Mouse (Mus musculus): Measurements from ENCODE around the gene Sult2b1. TPM values are rescaled to one million over a fixed set of nuclear protein-coding genes. Genes with fewer than 3 reads are reported as not detected.

Sult2b1 gene
- polyA plus RNA-seq, 1 experiment = not detected

DNA sequence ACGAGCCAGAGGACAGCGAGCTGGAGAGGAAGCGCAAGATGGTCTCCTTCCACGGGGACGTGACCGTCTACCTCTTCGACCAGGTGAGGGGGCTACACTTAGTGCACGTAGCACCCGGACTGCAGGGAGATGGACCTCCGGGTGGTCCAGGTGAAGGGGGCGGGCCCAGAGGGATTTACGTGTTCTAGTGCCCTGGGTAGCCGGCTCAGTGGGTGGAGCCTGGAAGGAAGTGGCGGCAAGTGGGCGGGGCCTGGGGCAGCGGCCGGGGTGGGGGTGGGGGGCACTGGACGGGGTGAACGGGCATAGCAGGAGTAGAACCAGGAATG lies 14.0 kb upstream of the Sult2b1 start:
- H3K4me1 ChIP-seq (ENCODE audit: control insufficient read depth, insufficient read depth, low read length) = peaks cover 3% of the 10 kb centered on the region
- WGBS = 2% methylated on average over 19 of the region's 19 CpGs
- peak overlapping the region; percentile 69 for H3K4me3 ChIP-seq (replicated peaks; ENCODE audit: control insufficient read depth, low read depth, low read length)
- TF ChIP-seq POLR2A (IDR thresholded peaks at IDR 0.05; ENCODE audit: borderline replicate concordance, control insufficient read depth, low read depth, low read length) = no peak
- H3K27ac ChIP-seq (ENCODE audit: control insufficient read depth, insufficient read depth, low read depth, low read length, poor library complexity) = no peak overlapping the region

DNA sequence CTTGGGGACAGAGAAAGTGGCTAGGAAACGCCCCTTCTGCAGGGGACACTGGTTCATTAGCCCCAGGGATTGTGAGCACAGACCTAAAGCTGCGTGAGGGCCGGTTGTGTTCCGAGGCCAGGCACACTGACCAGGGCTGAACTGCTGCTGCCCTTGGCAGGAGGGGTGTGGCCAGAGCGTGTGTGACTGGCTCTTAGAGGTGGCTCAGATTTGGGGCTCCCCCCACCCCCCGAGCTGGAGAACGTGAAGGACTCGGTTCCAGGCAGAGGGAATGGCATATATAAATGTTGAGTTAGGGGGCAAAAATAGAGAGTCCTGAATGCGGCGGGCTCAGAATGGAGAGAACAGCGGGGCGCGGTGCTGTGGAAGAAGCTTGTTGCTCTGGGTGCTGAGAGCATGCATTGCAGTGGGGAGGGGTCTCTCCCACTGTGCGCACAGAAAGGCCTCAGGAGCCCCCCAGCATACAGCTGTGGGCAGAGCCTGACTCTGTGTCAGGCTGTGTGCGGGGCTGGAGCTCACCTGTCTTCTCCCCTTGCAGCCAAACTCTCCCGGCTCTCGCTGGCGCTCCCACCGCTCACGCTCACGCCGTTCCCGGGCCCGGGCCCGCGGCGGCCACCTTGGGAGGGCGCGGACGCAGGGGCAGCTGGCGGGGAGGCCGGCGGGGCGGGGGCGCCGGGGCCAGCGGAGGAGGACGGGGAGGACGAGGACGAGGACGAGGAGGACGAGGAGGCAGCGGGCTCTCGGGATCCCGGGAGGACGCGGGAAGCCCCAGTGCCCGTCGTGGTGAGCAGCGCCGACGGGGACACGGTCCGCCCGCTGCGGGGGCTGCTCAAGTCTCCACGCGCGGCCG lies 13.4 kb upstream of the Sult2b1 start:
- H3K4me1 ChIP-seq (ENCODE audit: control insufficient read depth, insufficient read depth, low read length) = peaks cover 3% of the 10 kb centered on the region
- no peak overlapping the region for H3K27ac ChIP-seq (ENCODE audit: control insufficient read depth, insufficient read depth, low read depth, low read length, poor library complexity)
- TF ChIP-seq POLR2A (IDR thresholded peaks at IDR 0.05; ENCODE audit: borderline replicate concordance, control insufficient read depth, low read depth, low read length) = no peak
- no peak for TF ChIP-seq CTCF (IDR thresholded peaks at IDR 0.05; ENCODE audit: control insufficient read depth, insufficient read depth, low read length)
- 4% methylated on average over 60 of the region's 60 CpGs for WGBS
- H3K4me3 ChIP-seq (replicated peaks; ENCODE audit: control insufficient read depth, low read depth, low read length) = peak overlapping the region; percentile 69

DNA sequence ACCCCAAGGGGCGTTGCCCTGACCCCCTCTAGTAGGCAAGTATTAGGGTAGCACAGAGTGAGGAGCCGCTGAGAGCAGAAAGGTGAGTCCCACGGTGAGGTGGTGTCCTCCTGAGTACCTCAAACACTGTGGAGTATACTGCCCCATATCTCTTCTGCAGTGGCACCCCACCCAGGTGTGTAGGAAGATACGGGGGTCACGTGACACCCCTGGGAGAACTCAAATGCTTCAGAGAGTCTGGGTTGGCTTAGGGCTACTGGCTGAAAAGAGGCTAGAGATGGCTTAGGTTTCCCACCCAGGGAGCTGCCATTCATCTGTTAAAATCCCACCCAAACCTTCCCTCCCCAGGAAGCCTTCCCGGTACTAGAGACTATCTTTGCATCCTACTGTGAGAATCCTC lies 12.5 kb upstream of the Sult2b1 start:
- H3K4me1 ChIP-seq (ENCODE audit: control insufficient read depth, insufficient read depth, low read length) = peaks cover 3% of the 10 kb centered on the region
- TF ChIP-seq POLR2A (IDR thresholded peaks at IDR 0.05; ENCODE audit: borderline replicate concordance, control insufficient read depth, low read depth, low read length) = no peak
- TF ChIP-seq CTCF (IDR thresholded peaks at IDR 0.05; ENCODE audit: control insufficient read depth, insufficient read depth, low read length) = no peak
- H3K4me3 ChIP-seq (replicated peaks; ENCODE audit: control insufficient read depth, low read depth, low read length) = no peak overlapping the region
- no peak overlapping the region for H3K27ac ChIP-seq (ENCODE audit: control insufficient read depth, insufficient read depth, low read depth, low read length, poor library complexity)
- WGBS = 59% methylated on average over 6 of the region's 6 CpGs

DNA sequence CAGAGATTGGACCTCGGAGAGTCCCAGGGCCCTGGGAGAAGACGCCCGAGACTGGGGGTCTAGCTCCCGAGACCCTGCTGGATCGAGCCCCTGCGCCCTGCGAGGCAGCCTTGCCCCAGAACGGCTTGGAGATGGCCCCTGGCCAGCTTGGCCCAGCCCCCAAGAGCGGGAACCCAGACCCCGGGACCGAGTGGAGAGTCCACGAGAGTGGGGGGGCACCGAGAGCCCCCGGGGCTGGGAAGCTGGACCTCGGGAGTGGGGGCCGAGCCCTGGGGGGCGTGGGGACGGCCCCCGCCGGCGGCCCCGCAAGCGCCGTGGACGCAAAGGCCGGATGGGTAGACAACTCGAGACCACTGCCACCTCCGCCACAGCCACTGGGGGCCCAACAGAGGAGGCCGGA lies 10.5 kb upstream of the Sult2b1 start:
- Histone ChIP-seq H3K4me3 (replicated peaks; ENCODE audit: control insufficient read depth, low read depth, low read length) (no peak overlapping the region), H3K4me1 (ENCODE audit: control insufficient read depth, insufficient read depth, low read length) (peaks cover 1% of the 10 kb centered on the region), H3K27ac (ENCODE audit: control insufficient read depth, insufficient read depth, low read depth, low read length, poor library complexity) (no peak overlapping the region)
- 83% methylated on average over 29 of the region's 29 CpGs for WGBS
- TF ChIP-seq CTCF (IDR thresholded peaks at IDR 0.05; ENCODE audit: control insufficient read depth, insufficient read depth, low read length) (no peak), POLR2A (IDR thresholded peaks at IDR 0.05; ENCODE audit: borderline replicate concordance, control insufficient read depth, low read depth, low read length) (no peak)

DNA sequence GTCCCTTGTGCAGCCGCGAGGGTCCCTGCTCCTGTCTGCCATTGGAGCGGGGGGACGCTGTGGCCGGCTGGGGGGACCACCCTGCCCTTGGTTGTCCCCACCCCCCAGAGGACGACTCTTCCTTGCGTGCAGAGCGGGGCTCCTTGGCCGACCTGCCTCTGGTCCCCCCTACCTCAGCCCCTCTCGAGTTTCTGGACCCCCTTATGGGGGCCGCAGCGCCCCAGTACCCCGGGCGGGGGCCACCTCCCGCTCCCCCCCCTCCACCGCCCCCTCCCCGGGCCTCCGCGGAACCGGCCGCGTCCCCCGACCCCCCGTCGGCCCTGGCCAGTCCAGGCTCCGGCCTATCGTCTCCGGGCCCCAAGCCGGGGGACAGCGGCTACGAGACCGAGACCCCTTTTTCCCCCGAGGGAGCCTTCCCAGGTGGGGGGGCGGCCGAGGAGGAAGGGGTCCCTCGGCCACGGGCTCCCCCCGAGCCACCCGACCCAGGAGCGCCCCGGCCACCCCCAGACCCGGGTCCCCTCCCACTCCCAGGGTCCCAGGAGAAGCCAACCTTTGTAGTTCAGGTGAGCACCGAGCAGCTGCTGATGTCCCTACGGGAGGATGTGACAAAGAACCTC lies 9.6 kb upstream of the Sult2b1 start:
- 83% methylated on average over 44 of the region's 44 CpGs for WGBS

DNA sequence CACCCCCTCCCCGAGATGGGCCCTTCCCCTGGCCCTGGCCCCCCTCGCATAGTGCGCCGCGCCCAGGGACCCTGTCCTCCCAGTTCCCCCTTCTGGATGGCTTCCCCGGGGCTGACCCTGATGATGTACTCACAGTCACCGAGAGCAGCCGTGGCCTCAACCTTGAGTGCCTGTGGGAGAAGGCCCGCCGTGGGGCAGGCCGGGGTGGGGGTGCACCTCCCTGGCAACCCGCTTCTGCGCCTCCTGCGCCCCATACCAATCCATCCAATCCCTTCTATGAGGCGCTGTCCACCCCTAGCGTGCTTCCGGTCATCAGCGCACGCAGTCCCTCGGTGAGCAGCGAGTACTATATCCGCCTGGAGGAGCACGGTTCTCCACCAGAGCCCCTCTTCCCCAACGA lies 8.8 kb upstream of the Sult2b1 start:
- H3K4me3 ChIP-seq (replicated peaks; ENCODE audit: control insufficient read depth, low read depth, low read length) = no peak overlapping the region
- H3K27ac ChIP-seq (ENCODE audit: control insufficient read depth, insufficient read depth, low read depth, low read length, poor library complexity) = no peak overlapping the region
- peaks cover 1% of the 10 kb centered on the region for H3K4me1 ChIP-seq (ENCODE audit: control insufficient read depth, insufficient read depth, low read length)
- TF ChIP-seq CTCF (IDR thresholded peaks at IDR 0.05; ENCODE audit: control insufficient read depth, insufficient read depth, low read length) = no peak
- TF ChIP-seq POLR2A (IDR thresholded peaks at IDR 0.05; ENCODE audit: borderline replicate concordance, control insufficient read depth, low read depth, low read length) = no peak
- WGBS = 73% methylated on average over 24 of the region's 24 CpGs

More for the DNA sequence above, 9.6 kb upstream of the Sult2b1 start:
- H3K4me1 ChIP-seq (ENCODE audit: control insufficient read depth, insufficient read depth, low read length) = peaks cover 1% of the 10 kb centered on the region
- H3K4me3 ChIP-seq (replicated peaks; ENCODE audit: control insufficient read depth, low read depth, low read length) = no peak overlapping the region
- no peak overlapping the region for H3K27ac ChIP-seq (ENCODE audit: control insufficient read depth, insufficient read depth, low read depth, low read length, poor library complexity)
- TF ChIP-seq CTCF (IDR thresholded peaks at IDR 0.05; ENCODE audit: control insufficient read depth, insufficient read depth, low read length) (no peak), POLR2A (IDR thresholded peaks at IDR 0.05; ENCODE audit: borderline replicate concordance, control insufficient read depth, low read depth, low read length) (no peak)

DNA sequence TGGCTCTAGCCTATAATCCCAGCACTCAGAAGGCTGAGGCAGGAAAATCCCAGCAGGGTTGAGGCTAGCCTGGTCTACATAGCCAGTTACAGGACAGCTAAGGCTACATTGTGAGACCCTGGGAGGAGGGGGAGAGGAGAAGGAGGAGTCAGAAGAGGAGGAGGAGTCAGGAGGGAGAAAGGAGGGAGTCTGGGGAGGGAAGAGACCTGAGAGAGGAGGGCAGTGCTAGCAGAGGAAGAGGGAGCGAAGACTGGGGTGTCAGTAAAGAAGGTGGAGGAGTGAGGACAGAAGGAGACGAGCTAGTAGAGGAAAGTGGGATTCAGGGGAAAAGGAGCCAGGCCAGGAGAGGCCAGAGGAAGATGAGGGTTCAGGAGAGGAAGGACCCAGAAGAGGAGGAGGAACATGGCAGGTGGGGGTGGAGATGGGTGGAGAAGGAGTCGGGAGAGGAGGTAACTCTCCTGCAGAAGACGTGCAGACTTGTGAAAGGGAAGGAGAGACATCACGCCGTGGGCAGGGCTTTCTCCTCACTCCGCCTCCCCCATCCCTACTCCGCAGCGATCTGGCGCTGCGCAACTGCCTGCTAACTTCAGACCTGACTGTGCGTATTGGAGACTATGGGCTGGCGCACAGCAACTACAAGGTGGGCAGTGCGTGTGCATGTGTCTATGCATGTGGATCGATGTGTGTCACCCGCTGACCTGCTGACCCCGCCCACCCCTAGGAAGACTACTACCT lies 7.5 kb upstream of the Sult2b1 start:
- Histone ChIP-seq H3K4me1 (ENCODE audit: control insufficient read depth, insufficient read depth, low read length) (peaks cover 1% of the 10 kb centered on the region), H3K27ac (ENCODE audit: control insufficient read depth, insufficient read depth, low read depth, low read length, poor library complexity) (no peak overlapping the region), H3K4me3 (replicated peaks; ENCODE audit: control insufficient read depth, low read depth, low read length) (no peak overlapping the region)
- WGBS = 68% methylated on average over 17 of the region's 17 CpGs
- TF ChIP-seq POLR2A (IDR thresholded peaks at IDR 0.05; ENCODE audit: borderline replicate concordance, control insufficient read depth, low read depth, low read length) (no peak), CTCF (IDR thresholded peaks at IDR 0.05; ENCODE audit: control insufficient read depth, insufficient read depth, low read length) (no peak)

DNA sequence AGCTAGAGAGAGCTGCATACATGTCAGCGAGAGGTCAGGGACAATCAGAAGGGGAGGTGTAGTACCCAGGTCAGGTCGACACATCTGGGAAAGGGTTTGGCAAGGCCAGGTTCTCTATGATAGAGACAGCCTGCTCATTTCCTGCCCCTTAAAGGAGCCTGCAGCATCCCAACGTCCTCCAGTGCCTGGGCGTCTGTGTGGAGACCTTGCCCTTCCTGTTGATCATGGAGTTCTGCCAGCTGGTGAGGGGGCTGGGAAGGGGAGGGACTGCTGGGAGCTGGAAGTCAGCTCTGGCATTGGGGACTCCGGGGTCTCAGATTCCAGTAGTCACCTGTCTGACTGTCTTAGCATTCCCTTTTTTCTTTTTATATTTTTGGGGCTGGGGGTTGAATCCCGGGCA lies 6.3 kb upstream of the Sult2b1 start:
- WGBS = 44% methylated on average over 6 of the region's 6 CpGs
- H3K4me3 ChIP-seq (replicated peaks; ENCODE audit: control insufficient read depth, low read depth, low read length) = no peak overlapping the region
- no peaks in the 10 kb centered on the region for H3K4me1 ChIP-seq (ENCODE audit: control insufficient read depth, insufficient read depth, low read length)
- H3K27ac ChIP-seq (ENCODE audit: control insufficient read depth, insufficient read depth, low read depth, low read length, poor library complexity) = no peak overlapping the region
- no peak for TF ChIP-seq POLR2A (IDR thresholded peaks at IDR 0.05; ENCODE audit: borderline replicate concordance, control insufficient read depth, low read depth, low read length)
- no peak for TF ChIP-seq CTCF (IDR thresholded peaks at IDR 0.05; ENCODE audit: control insufficient read depth, insufficient read depth, low read length)

All from bone marrow, adult 2 months (tissue).